Mouse (Mus musculus) olfactory bulb, adult 2 months (tissue): ENCODE data around the gene Abl2. TPM values are rescaled to one million over a fixed set of nuclear protein-coding genes. Genes with fewer than 3 reads are reported as not detected.

Experiments used
- H3K27ac ChIP-seq: fragments of 200-500 bp; 2 replicates; pipeline ENCODE4 v1.5.1; 2012; ENCODE audit warnings: low read depth, low read length; ENCODE audit not compliant: insufficient read depth
- H3K4me1 ChIP-seq: fragments of 200-500 bp; 2 replicates; pipeline ENCODE4 v1.6.1; 2012; ENCODE audit warnings: low read length; ENCODE audit not compliant: control insufficient read depth, insufficient read depth
- H3K4me3 ChIP-seq: fragments of 200-500 bp; 2 replicates; pipeline ENCODE4 v1.5.1; 2012; ENCODE audit warnings: mild to moderate bottlenecking, low read depth, low read length, moderate library complexity; ENCODE audit not compliant: insufficient read depth
- CTCF ChIP-seq: fragments of 200-500 bp; IDR thresholded peaks from 2 replicates; pipeline ENCODE4 v1.5.1; 2012; ENCODE audit warnings: low read depth, mild to moderate bottlenecking, low read length, moderate library complexity; ENCODE audit not compliant: insufficient read depth
- POLR2A ChIP-seq: fragments of 200-500 bp; IDR thresholded peaks from 2 replicates; pipeline ENCODE4 v1.6.1; 2012; ENCODE audit warnings: mild to moderate bottlenecking, low read depth, low read length, moderate library complexity; ENCODE audit not compliant: insufficient read depth
- WGBS: fragments of 180-500 bp; shearing (Covaris S2); methylation state at CpG from one replicate; pipeline ENCODE4 v1.1.7; 2018; 5-methylcytosine and 5-hydroxymethylcytosine counted together
- polyA plus RNA-seq: library from polyadenylated mRNA; stranded (reverse); fragments of >200 nt; gene quantifications from 2 replicates; pipeline ENCODE4 v1.2.4, GENCODE M21; 2012; ENCODE audit warnings: low replicate concordance; ENCODE audit not compliant: missing spikeins, insufficient read depth, insufficient read length

Abl2 gene
- polyA plus RNA-seq, 1 experiment: not detected

- no peak overlapping the region for H3K4me3 ChIP-seq
- no peak overlapping the region for H3K27ac ChIP-seq
- TF ChIP-seq CTCF (no peak), POLR2A (no peak)
- WGBS: 69% methylated on average over 7 of the region's 7 CpGs
- peaks cover 6% of the 10 kb centered on the region; the same call in 1 of the 2 replicates for H3K4me1 ChIP-seq
Observed at GRCm38 (mm10) chr1:156686025-156686661, 127.6 kb downstream of the Abl2 start.

Other genes with a start within 250 kb of the Abl2 start
- gene Nphs2, start 248.1 kb upstream of the Abl2 start, polyA plus RNA-seq: not detected in 2 replicates
- not detected in 2 replicates for gene Gm2000, start 192.7 kb upstream of the Abl2 start, polyA plus RNA-seq
- gene Axdnd1, start 137.6 kb upstream of the Abl2 start, polyA plus RNA-seq: not detected in 2 replicates
- gene Soat1, start 84.5 kb upstream of the Abl2 start, polyA plus RNA-seq: 319 TPM in 1 of 2 replicates, not detected in the other
- not detected in 2 replicates for gene Gm10031, start 34.8 kb upstream of the Abl2 start, polyA plus RNA-seq
- not detected in 2 replicates for gene Tor3a, start 115.6 kb downstream of the Abl2 start, polyA plus RNA-seq
- 104 TPM in 1 of 2 replicates, not detected in the other for gene Fam20b, start 160.3 kb downstream of the Abl2 start, polyA plus RNA-seq